Mouse (Mus musculus): Measurements from ENCODE around the gene Ripply1. TPM values are rescaled to one million over a fixed set of nuclear protein-coding genes. Genes with fewer than 3 reads are reported as not detected.

Gene Ripply1
- polyA plus RNA-seq, 1 experiment, result not detected

DNA sequence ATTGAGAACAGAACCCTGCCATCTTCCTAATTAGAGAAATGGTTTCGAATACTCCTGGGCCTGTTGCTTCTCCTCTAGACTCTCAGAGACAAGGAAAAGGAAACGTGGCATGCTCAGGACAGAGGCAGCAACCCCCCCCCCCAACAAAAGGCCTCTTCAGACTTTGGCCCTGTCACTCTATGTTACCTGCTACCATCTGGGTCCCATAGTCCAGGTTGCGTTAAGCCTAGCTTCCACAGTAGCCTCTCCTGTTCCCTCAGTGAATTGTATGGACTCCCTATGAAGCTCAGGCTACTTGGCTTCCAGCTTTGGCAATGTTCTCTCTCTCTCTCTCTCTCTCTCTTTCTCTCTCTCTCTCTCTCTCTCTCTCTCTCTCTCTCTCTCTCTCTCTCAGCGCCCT lies 590 bp downstream of the Ripply1 start:
- H3K36me3 ChIP-seq (ENCODE audit: control insufficient read depth, insufficient read depth, low read length), result no peaks in the 10 kb centered on the region
- no peaks in the 10 kb centered on the region for H3K27me3 ChIP-seq (ENCODE audit: control insufficient read depth, insufficient read depth, low read length)
- H3K4me3 ChIP-seq (ENCODE audit: control insufficient read depth, low read depth, low read length), result no peak overlapping the region
- no peaks in the 10 kb centered on the region for H3K4me1 ChIP-seq (ENCODE audit: control insufficient read depth, insufficient read depth, low read length)
- no peak overlapping the region for H3K27ac ChIP-seq (ENCODE audit: control insufficient read depth, insufficient read depth, low read depth, low read length)
- no peak for TF ChIP-seq CTCF (IDR thresholded peaks at IDR 0.05; ENCODE audit: control insufficient read depth, insufficient read depth, insufficient replicate concordance, low read depth, low read length)
- TF ChIP-seq POLR2A (IDR thresholded peaks at IDR 0.05; ENCODE audit: control insufficient read depth, low read depth, low read length), result no peak

DNA sequence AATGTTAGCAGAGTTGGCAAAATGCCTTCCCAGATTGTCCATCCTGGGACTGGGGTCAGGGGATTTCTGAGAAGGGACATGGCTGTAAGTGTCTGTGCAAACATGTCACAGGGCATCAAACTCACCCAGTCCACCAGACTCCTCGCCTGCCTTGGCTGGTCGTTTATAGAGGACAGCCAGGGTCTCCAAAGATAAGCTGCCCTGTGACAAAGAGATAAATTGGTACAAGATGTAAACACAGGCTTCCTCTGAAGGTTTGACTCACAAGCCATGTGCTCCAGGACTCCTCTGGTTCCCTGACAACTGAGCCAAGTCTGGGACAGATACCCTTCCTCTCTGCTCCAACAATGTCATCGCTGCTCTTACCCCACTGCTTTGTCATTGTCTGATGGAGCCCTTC lies 1.2 kb downstream of the Ripply1 start:
- no peaks in the 10 kb centered on the region for H3K4me1 ChIP-seq (ENCODE audit: control insufficient read depth, insufficient read depth, low read length)
- no peaks in the 10 kb centered on the region for H3K36me3 ChIP-seq (ENCODE audit: control insufficient read depth, insufficient read depth, low read length)
- no peak overlapping the region for H3K27ac ChIP-seq (ENCODE audit: control insufficient read depth, insufficient read depth, low read depth, low read length)
- no peak overlapping the region for H3K4me3 ChIP-seq (ENCODE audit: control insufficient read depth, low read depth, low read length)
- no peak for TF ChIP-seq POLR2A (IDR thresholded peaks at IDR 0.05; ENCODE audit: control insufficient read depth, low read depth, low read length)
- TF ChIP-seq CTCF (IDR thresholded peaks at IDR 0.05; ENCODE audit: control insufficient read depth, insufficient read depth, insufficient replicate concordance, low read depth, low read length), result no peak
- H3K27me3 ChIP-seq (ENCODE audit: control insufficient read depth, insufficient read depth, low read length), result no peaks in the 10 kb centered on the region

DNA sequence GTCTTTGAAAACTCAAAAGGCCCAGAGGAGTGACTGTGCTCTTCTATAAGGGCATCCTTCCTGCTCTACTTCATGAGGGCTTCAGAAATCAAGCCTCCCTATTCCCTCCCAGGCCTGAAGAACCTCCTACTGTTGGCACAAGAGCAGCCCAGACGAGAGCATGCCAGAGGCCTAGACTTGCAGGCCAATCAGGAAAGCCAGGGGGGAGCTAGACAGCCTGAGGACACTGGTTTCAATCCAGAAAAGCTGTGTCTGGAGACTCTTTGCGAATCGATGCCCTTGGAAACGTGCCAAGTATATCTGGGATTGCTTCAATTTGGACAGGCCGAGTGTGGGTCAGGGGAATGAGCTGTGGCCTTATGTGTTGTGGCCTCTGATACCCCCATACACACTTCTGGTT lies 2.8 kb downstream of the Ripply1 start:
- Histone ChIP-seq H3K27me3 (ENCODE audit: control insufficient read depth, insufficient read depth, low read length) (no peaks in the 10 kb centered on the region), H3K4me1 (ENCODE audit: control insufficient read depth, insufficient read depth, low read length) (peaks cover 4% of the 10 kb centered on the region; the same call in 1 of the 2 replicates), H3K4me3 (ENCODE audit: control insufficient read depth, low read depth, low read length) (no peak overlapping the region), H3K36me3 (ENCODE audit: control insufficient read depth, insufficient read depth, low read length) (no peaks in the 10 kb centered on the region), H3K27ac (ENCODE audit: control insufficient read depth, insufficient read depth, low read depth, low read length) (no peak overlapping the region)
- no peak for TF ChIP-seq CTCF (IDR thresholded peaks at IDR 0.05; ENCODE audit: control insufficient read depth, insufficient read depth, insufficient replicate concordance, low read depth, low read length)
- TF ChIP-seq POLR2A (IDR thresholded peaks at IDR 0.05; ENCODE audit: control insufficient read depth, low read depth, low read length), result no peak

DNA sequence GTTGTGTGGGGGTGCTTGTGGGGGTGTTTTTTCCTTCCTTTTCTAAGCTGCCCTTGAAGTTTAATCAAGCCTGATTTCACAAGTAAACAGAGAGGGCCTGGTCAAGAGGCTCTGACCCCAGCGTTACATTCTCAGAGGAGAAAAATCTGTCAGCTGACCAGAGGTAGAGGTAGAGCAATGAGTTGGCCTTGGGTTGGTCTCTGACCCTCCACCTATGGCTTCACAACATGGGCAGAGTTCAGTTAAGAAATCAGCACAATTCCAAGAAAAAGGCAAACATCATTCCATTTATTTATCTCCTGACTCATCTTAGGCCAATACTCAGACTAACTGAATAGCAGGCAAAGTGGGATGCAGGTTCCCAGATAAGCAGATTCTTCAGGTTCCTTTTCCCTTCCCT lies 3.3 kb downstream of the Ripply1 start:
- H3K4me1 ChIP-seq (ENCODE audit: control insufficient read depth, insufficient read depth, low read length), result peaks cover 4% of the 10 kb centered on the region; the same call in 1 of the 2 replicates
- no peaks in the 10 kb centered on the region for H3K27me3 ChIP-seq (ENCODE audit: control insufficient read depth, insufficient read depth, low read length)
- H3K4me3 ChIP-seq (ENCODE audit: control insufficient read depth, low read depth, low read length), result no peak overlapping the region
- no peak for TF ChIP-seq CTCF (IDR thresholded peaks at IDR 0.05; ENCODE audit: control insufficient read depth, insufficient read depth, insufficient replicate concordance, low read depth, low read length)
- TF ChIP-seq POLR2A (IDR thresholded peaks at IDR 0.05; ENCODE audit: control insufficient read depth, low read depth, low read length), result no peak
- no peaks in the 10 kb centered on the region for H3K36me3 ChIP-seq (ENCODE audit: control insufficient read depth, insufficient read depth, low read length)
- H3K27ac ChIP-seq (ENCODE audit: control insufficient read depth, insufficient read depth, low read depth, low read length), result no peak overlapping the region

DNA sequence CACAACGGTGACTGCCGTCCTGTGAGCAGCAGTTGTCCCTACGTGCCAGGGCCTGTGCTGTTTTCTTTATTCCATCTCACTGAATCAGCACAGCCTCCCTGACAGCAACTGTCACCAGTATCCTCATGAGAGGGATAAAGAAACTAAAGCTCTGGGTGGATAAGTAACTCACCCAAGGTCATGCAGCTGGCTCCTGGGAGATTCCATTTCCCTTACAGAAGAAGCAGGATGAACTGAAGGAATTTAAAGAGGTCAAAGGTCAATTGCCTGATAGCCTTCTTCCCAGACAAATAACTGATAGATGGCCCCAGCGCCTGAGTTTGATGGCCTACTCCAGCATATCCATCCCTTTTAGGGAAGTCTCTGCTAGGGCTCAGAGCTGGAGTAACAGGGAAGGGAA lies 4.8 kb downstream of the Ripply1 start:
- Histone ChIP-seq H3K36me3 (ENCODE audit: control insufficient read depth, insufficient read depth, low read length) (no peaks in the 10 kb centered on the region), H3K27ac (ENCODE audit: control insufficient read depth, insufficient read depth, low read depth, low read length) (no peak overlapping the region), H3K4me3 (ENCODE audit: control insufficient read depth, low read depth, low read length) (no peak overlapping the region), H3K27me3 (ENCODE audit: control insufficient read depth, insufficient read depth, low read length) (no peaks in the 10 kb centered on the region), H3K4me1 (ENCODE audit: control insufficient read depth, insufficient read depth, low read length) (peaks cover 4% of the 10 kb centered on the region; the same call in 1 of the 2 replicates)
- TF ChIP-seq POLR2A (IDR thresholded peaks at IDR 0.05; ENCODE audit: control insufficient read depth, low read depth, low read length), result no peak
- no peak for TF ChIP-seq CTCF (IDR thresholded peaks at IDR 0.05; ENCODE audit: control insufficient read depth, insufficient read depth, insufficient replicate concordance, low read depth, low read length)

DNA sequence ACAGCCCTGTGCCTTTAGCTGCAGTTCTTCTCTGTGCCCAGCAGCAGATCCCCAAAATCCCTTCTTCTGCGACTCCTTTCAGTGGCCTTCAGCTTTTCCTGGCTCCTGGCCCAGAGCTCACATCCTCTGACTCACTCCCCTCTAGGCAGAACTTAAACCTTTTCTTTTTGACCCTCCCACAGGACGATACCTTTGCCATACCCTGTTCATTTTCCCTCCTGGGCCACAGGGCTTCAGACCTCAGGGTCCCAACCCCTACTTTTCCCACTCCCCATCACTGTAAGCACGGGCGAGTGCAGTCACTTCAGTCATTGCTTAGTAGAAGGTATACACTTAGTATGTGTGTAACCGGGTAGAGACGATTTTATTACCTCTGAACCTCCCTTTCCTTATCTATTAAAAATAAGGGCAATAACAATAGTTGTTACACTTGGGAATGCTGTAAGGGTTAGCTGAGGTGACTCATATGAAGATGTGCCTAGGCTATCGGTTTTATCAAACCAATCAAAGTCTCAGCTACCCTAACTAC lies 7.0 kb downstream of the Ripply1 start:
- Histone ChIP-seq H3K27me3 (ENCODE audit: control insufficient read depth, insufficient read depth, low read length) (no peaks in the 10 kb centered on the region), H3K4me3 (ENCODE audit: control insufficient read depth, low read depth, low read length) (no peak overlapping the region), H3K27ac (ENCODE audit: control insufficient read depth, insufficient read depth, low read depth, low read length) (no peak overlapping the region; the same call in 1 of the 2 replicates), H3K4me1 (ENCODE audit: control insufficient read depth, insufficient read depth, low read length) (peaks cover 4% of the 10 kb centered on the region; the same call in 1 of the 2 replicates), H3K36me3 (ENCODE audit: control insufficient read depth, insufficient read depth, low read length) (no peaks in the 10 kb centered on the region)
- TF ChIP-seq POLR2A (IDR thresholded peaks at IDR 0.05; ENCODE audit: control insufficient read depth, low read depth, low read length), result no peak
- no peak for TF ChIP-seq CTCF (IDR thresholded peaks at IDR 0.05; ENCODE audit: control insufficient read depth, insufficient read depth, insufficient replicate concordance, low read depth, low read length)

DNA sequence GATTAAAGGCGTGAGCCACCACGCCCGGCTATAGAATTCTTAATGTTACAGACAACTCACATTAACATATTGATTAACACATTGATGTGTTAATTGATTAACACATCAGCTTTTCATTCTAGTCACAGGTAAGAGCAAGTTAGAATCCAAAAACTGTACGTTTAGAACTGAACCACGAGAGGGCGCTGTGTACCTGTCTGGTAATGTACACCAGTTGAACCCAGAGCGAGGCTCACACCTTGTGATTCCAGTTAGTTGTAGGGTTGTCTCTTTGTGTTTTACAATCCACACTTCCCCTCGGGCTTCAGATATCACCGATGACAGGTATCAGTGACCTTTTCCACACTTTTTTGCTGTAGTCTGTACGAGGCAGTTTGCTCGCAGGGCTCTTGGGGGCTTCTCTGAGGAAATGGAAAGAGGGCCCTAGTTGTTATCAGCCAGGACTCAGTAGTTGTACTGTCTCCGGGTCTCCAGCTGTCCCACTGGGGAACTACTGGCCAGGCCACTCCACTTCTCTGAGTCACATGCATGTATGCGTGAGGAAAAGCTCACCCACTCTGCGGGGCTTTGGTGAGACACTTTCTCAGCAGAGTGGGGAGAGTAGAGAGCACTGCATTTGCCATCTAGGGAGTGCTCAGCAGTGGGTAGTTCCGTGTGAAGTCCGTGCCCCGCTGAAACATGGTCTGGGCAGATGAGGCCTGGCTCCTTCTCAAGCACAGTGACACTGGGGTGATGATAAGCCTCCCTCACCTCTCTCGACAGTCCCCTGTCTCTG lies 7.7 kb downstream of the Ripply1 start:
- TF ChIP-seq CTCF (IDR thresholded peaks at IDR 0.05; ENCODE audit: control insufficient read depth, insufficient read depth, insufficient replicate concordance, low read depth, low read length) (peak; percentile 31; the same call in 1 of the 2 replicates), POLR2A (IDR thresholded peaks at IDR 0.05; ENCODE audit: control insufficient read depth, low read depth, low read length) (no peak)
- H3K4me3 ChIP-seq (ENCODE audit: control insufficient read depth, low read depth, low read length), result peak overlapping the region; percentile 27
- no peaks in the 10 kb centered on the region for H3K27me3 ChIP-seq (ENCODE audit: control insufficient read depth, insufficient read depth, low read length)

More for the DNA sequence above, 7.7 kb downstream of the Ripply1 start:
- Histone ChIP-seq H3K27ac (ENCODE audit: control insufficient read depth, insufficient read depth, low read depth, low read length) (peak overlapping the region; percentile 17; the same call in 1 of the 2 replicates), H3K36me3 (ENCODE audit: control insufficient read depth, insufficient read depth, low read length) (no peaks in the 10 kb centered on the region), H3K4me1 (ENCODE audit: control insufficient read depth, insufficient read depth, low read length) (peaks cover 4% of the 10 kb centered on the region; the same call in 1 of the 2 replicates)

All from testis, adult 2 months (tissue).